Mouse (Mus musculus): ENCODE measurements at regions not wholly inside any gene's neighbourhood (a gene's known extent, or its start where the extent isn't known, plus 50 kb on each side); places are given as distances from the start of the nearest gene placed in this dataset.

- WGBS: 86% methylated on average over 13 of the region's 13 CpGs
- peaks cover 21% of the 10 kb centered on the region for H3K4me1 ChIP-seq (ENCODE audit: control insufficient read depth, insufficient read depth, low read length)
- no peaks in the 10 kb centered on the region for H3K27me3 ChIP-seq (ENCODE audit: control insufficient read depth, insufficient read depth, low read length)
- ATAC-seq (ENCODE audit: low FRiP score, low TSS enrichment): no peak
- H3K4me2 ChIP-seq (replicated peaks; ENCODE audit: low read depth, low read length): no peak overlapping the region
- H3K9ac ChIP-seq (ENCODE audit: low read depth, low read length): no peak overlapping the region
- H3K9me3 ChIP-seq (ENCODE audit: control insufficient read depth, low read length): no peaks in the 10 kb centered on the region
- no peak overlapping the region for H3K4me3 ChIP-seq (ENCODE audit: low read length)
- no peaks in the 10 kb centered on the region for H3K36me3 ChIP-seq (ENCODE audit: control insufficient read depth, insufficient read depth, low read length)
- H3K27ac ChIP-seq (ENCODE audit: low read depth, low read length): no peak overlapping the region
These were observed 94.7 kb upstream of the Tmem189 start for GRCm38 (mm10) chr2:167784353-167784752.

- H3K27ac ChIP-seq (ENCODE audit: low read depth, low read length): no peak overlapping the region
- no peak overlapping the region for H3K4me2 ChIP-seq (replicated peaks; ENCODE audit: low read depth, low read length)
- no peaks in the 10 kb centered on the region for H3K36me3 ChIP-seq (ENCODE audit: control insufficient read depth, insufficient read depth, low read length)
- H3K27me3 ChIP-seq (ENCODE audit: control insufficient read depth, insufficient read depth, low read length): no peaks in the 10 kb centered on the region
- no peak overlapping the region for H3K4me3 ChIP-seq (ENCODE audit: low read length)
- 69% methylated on average over 3 of the region's 3 CpGs for WGBS
- no peak overlapping the region for H3K9ac ChIP-seq (ENCODE audit: low read depth, low read length)
- ATAC-seq (ENCODE audit: low FRiP score, low TSS enrichment): no peak
- no peaks in the 10 kb centered on the region for H3K9me3 ChIP-seq (ENCODE audit: control insufficient read depth, low read length)
- peaks cover 26% of the 10 kb centered on the region for H3K4me1 ChIP-seq (ENCODE audit: control insufficient read depth, insufficient read depth, low read length)
These were observed 93.8 kb upstream of the Tmem189 start for GRCm38 (mm10) chr2:167783374-167783773.

GRCm38 (mm10) chr2:167782231-167782999, 92.8 kb upstream of the Tmem189 start:
- Histone ChIP-seq H3K27ac (ENCODE audit: low read depth, low read length) (no peak overlapping the region), H3K4me1 (ENCODE audit: control insufficient read depth, insufficient read depth, low read length) (peaks cover 31% of the 10 kb centered on the region), H3K4me3 (ENCODE audit: low read length) (no peak overlapping the region), H3K9me3 (ENCODE audit: control insufficient read depth, low read length) (no peaks in the 10 kb centered on the region), H3K27me3 (ENCODE audit: control insufficient read depth, insufficient read depth, low read length) (no peaks in the 10 kb centered on the region), H3K36me3 (ENCODE audit: control insufficient read depth, insufficient read depth, low read length) (no peaks in the 10 kb centered on the region), H3K9ac (ENCODE audit: low read depth, low read length) (no peak overlapping the region), H3K4me2 (replicated peaks; ENCODE audit: low read depth, low read length) (no peak overlapping the region)
- WGBS: 37% methylated on average over 27 of the region's 27 CpGs
- no peak for ATAC-seq (ENCODE audit: low FRiP score, low TSS enrichment)

GRCm38 (mm10) chr2:167781496-167781895, 91.9 kb upstream of the Tmem189 start:
- 47% methylated on average over 13 of the region's 13 CpGs for WGBS
- Histone ChIP-seq H3K9me3 (ENCODE audit: control insufficient read depth, low read length) (no peaks in the 10 kb centered on the region), H3K4me2 (replicated peaks; ENCODE audit: low read depth, low read length) (no peak overlapping the region), H3K36me3 (ENCODE audit: control insufficient read depth, insufficient read depth, low read length) (no peaks in the 10 kb centered on the region), H3K9ac (ENCODE audit: low read depth, low read length) (no peak overlapping the region), H3K4me1 (ENCODE audit: control insufficient read depth, insufficient read depth, low read length) (peaks cover 31% of the 10 kb centered on the region), H3K4me3 (ENCODE audit: low read length) (no peak overlapping the region), H3K27ac (ENCODE audit: low read depth, low read length) (no peak overlapping the region), H3K27me3 (ENCODE audit: control insufficient read depth, insufficient read depth, low read length) (no peaks in the 10 kb centered on the region)
- ATAC-seq (ENCODE audit: low FRiP score, low TSS enrichment): no peak

GRCm38 (mm10) chr2:167778691-167779090, 89.1 kb upstream of the Tmem189 start:
- H3K4me1 ChIP-seq (ENCODE audit: control insufficient read depth, insufficient read depth, low read length): peaks cover 42% of the 10 kb centered on the region
- H3K4me3 ChIP-seq (ENCODE audit: low read length): peak overlapping the region; percentile 52; the same call in 1 of the 2 replicates
- no peaks in the 10 kb centered on the region for H3K9me3 ChIP-seq (ENCODE audit: control insufficient read depth, low read length)
- WGBS: 52% methylated on average over 10 of the region's 10 CpGs
- H3K27me3 ChIP-seq (ENCODE audit: control insufficient read depth, insufficient read depth, low read length): no peaks in the 10 kb centered on the region
- H3K36me3 ChIP-seq (ENCODE audit: control insufficient read depth, insufficient read depth, low read length): no peaks in the 10 kb centered on the region
- H3K27ac ChIP-seq (ENCODE audit: low read depth, low read length): no peak overlapping the region
- no peak for ATAC-seq (ENCODE audit: low FRiP score, low TSS enrichment)
- peak overlapping the region; percentile 89 for H3K4me2 ChIP-seq (replicated peaks; ENCODE audit: low read depth, low read length)
- H3K9ac ChIP-seq (ENCODE audit: low read depth, low read length): peak overlapping the region; percentile 78; the same call in 1 of the 2 replicates

- peak overlapping the region; percentile 89 for H3K4me2 ChIP-seq (replicated peaks; ENCODE audit: low read depth, low read length)
- peak overlapping the region; percentile 52; the same call in 1 of the 2 replicates for H3K4me3 ChIP-seq (ENCODE audit: low read length)
- no peaks in the 10 kb centered on the region for H3K27me3 ChIP-seq (ENCODE audit: control insufficient read depth, insufficient read depth, low read length)
- peak overlapping the region; percentile 78; the same call in 1 of the 2 replicates for H3K9ac ChIP-seq (ENCODE audit: low read depth, low read length)
- peak; percentile 26 for ATAC-seq (ENCODE audit: low FRiP score, low TSS enrichment)
- H3K4me1 ChIP-seq (ENCODE audit: control insufficient read depth, insufficient read depth, low read length): peaks cover 42% of the 10 kb centered on the region
- no peaks in the 10 kb centered on the region for H3K36me3 ChIP-seq (ENCODE audit: control insufficient read depth, insufficient read depth, low read length)
- 43% methylated on average over 4 of the region's 4 CpGs for WGBS
- no peaks in the 10 kb centered on the region for H3K9me3 ChIP-seq (ENCODE audit: control insufficient read depth, low read length)
- H3K27ac ChIP-seq (ENCODE audit: low read depth, low read length): peak overlapping the region; percentile 90
These were observed 88.6 kb upstream of the Tmem189 start for GRCm38 (mm10) chr2:167778271-167778670.

- Histone ChIP-seq H3K36me3 (ENCODE audit: control insufficient read depth, insufficient read depth, low read length) (no peaks in the 10 kb centered on the region), H3K9me3 (ENCODE audit: control insufficient read depth, low read length) (no peaks in the 10 kb centered on the region), H3K27me3 (ENCODE audit: control insufficient read depth, insufficient read depth, low read length) (no peaks in the 10 kb centered on the region), H3K4me1 (ENCODE audit: control insufficient read depth, insufficient read depth, low read length) (peaks cover 41% of the 10 kb centered on the region), H3K27ac (ENCODE audit: low read depth, low read length) (peak overlapping the region; percentile 90), H3K9ac (ENCODE audit: low read depth, low read length) (peak overlapping the region; percentile 78), H3K4me3 (ENCODE audit: low read length) (peak overlapping the region; percentile 52), H3K4me2 (replicated peaks; ENCODE audit: low read depth, low read length) (peak overlapping the region; percentile 89)
- under 1% methylated on average over 33 of the region's 33 CpGs for WGBS
- ATAC-seq (ENCODE audit: low FRiP score, low TSS enrichment): peak; percentile 61
These were observed 87.9 kb upstream of the Tmem189 start for GRCm38 (mm10) chr2:167777331-167778085.

- no peak overlapping the region for H3K27ac ChIP-seq (ENCODE audit: low read depth, low read length)
- no peak overlapping the region for H3K4me3 ChIP-seq (ENCODE audit: low read length)
- H3K36me3 ChIP-seq (ENCODE audit: control insufficient read depth, insufficient read depth, low read length): no peaks in the 10 kb centered on the region
- no peaks in the 10 kb centered on the region for H3K27me3 ChIP-seq (ENCODE audit: control insufficient read depth, insufficient read depth, low read length)
- no peak overlapping the region for H3K4me2 ChIP-seq (replicated peaks; ENCODE audit: low read depth, low read length)
- H3K9ac ChIP-seq (ENCODE audit: low read depth, low read length): no peak overlapping the region
- peaks cover 31% of the 10 kb centered on the region for H3K4me1 ChIP-seq (ENCODE audit: control insufficient read depth, insufficient read depth, low read length)
- 85% methylated on average over 24 of the region's 24 CpGs for WGBS
- ATAC-seq (ENCODE audit: low FRiP score, low TSS enrichment): no peak
- no peaks in the 10 kb centered on the region for H3K9me3 ChIP-seq (ENCODE audit: control insufficient read depth, low read length)
These were observed 86.9 kb upstream of the Tmem189 start for GRCm38 (mm10) chr2:167776251-167777168.
